Mouse (Mus musculus): ENCODE data around the gene Slc13a4. TPM values are rescaled to one million over a fixed set of nuclear protein-coding genes. Genes with fewer than 3 reads are reported as not detected.

Gene Slc13a4
- total RNA-seq, 2 experiments from 2014 or later: 0.12 TPM

Other genes starting within 250 kb of the Slc13a4 start
- gene Cnot4, start 174.4 kb downstream of the Slc13a4 start, total RNA-seq (2021): 10 to 100 TPM; 22.5 to 24.5 TPM
- gene Nup205, start 130.7 kb downstream of the Slc13a4 start, total RNA-seq (2021): 10 to 100 TPM; 24.2 to 27.3 TPM
- gene Fam180a, start 18.0 kb upstream of the Slc13a4 start, total RNA-seq (2021): 1 to 10 TPM in 1 of 2 experiments, under 1 TPM in 1; 0.74 to 1.3 TPM
- 10 to 100 TPM; 72.6 to 75.4 TPM for gene Mtpn, start 231.8 kb upstream of the Slc13a4 start, total RNA-seq (2021)

Data from heart, postnatal 10 days (tissue).